Mouse (Mus musculus): ENCODE results near the gene Rnf121. TPM values are rescaled to one million over a fixed set of nuclear protein-coding genes. Genes with fewer than 3 reads are reported as not detected.
A peak's percentile ranks its signal among the peaks of the same experiment; 100 is the strongest.

Gene Rnf121
- polyA plus RNA-seq, 1 experiment from 2014 or later = 30.3 TPM

DNA sequence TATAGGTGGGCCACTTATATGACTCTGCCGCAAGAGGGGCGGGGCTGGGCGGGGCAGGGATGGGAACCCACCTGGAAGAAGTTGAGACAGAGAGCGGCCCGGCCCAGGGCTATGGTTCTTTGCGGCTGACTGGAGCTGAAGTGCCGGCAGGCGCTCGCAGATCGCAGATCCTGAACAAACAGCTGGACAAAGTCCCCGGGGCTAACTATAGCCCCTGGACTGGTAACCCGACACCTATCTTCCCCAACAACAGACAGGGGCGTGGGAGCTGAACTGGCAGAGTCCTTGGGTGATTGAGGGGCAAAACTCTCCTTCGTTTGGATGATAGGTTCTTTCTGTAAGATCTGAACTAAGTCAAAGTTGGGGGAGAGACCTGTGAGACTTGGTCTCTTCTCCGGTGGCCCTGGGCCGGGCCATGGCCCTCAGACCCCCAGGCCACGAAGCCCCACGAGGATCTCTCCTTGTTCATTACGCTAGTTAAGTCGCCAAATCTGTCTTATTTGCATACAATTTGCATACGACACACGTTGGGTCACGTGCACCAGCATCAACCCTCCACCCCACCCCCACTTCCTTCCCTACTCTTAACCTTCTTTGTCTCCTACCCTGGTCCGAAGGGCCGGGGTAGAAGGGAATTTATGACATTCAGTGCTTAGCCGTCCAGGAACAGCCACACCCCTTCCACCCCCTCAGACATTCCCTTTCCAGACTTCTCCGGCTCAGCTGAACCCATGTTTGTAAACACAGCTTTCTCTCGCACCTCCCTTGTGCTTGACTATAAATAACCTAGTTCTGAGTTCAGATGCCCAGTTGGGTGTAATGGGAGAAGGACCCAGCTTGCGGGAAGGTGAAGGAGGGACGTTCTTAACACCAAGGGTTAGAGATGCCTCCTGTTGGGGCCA lies 34.7 kb upstream of the Rnf121 start:
- Histone ChIP-seq H3K36me3 (peaks cover 12% of the 10 kb centered on the region; the same call in 1 of the 2 replicates), H3K27ac (peak overlapping the region; percentile 82), H3K4me3 (peak overlapping the region; percentile 48), H3K4me1 (replicated peaks) (peaks cover 48% of the 10 kb centered on the region), H3K9me3 (no peaks in the 10 kb centered on the region), H3K27me3 (ENCODE audit: insufficient read depth, poor library complexity, severe bottlenecking) (peaks cover 11% of the 10 kb centered on the region)
- 4% methylated on average over 30 of the region's 30 CpGs for WGBS
- DNase-seq (ENCODE audit: low spot score) = peak; percentile 66

DNA sequence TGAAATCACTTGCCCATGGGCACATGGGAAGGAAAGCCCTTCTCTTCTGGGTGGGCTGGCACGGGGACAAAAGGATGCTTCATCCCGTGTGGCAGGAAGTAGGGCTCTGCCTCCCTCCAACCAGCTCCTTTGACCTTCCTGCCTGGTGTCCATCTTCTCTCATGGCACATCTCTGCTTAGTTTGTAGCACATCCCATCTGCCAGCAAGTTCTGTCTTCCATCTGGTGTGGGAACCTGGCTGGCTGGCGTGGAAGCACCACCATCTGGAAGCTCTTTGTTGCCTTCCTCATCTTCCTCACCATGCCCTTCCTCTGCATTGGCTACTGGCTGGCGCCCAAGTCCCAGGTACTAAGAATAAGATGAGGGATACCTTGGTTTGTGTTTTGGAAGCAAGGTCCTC lies 22.1 kb upstream of the Rnf121 start:
- Histone ChIP-seq H3K36me3 (peaks cover 80% of the 10 kb centered on the region), H3K27ac (no peak overlapping the region), H3K4me3 (no peak overlapping the region), H3K9me3 (peaks cover 3% of the 10 kb centered on the region; the same call in 1 of the 2 replicates), H3K4me1 (replicated peaks) (no peaks in the 10 kb centered on the region), H3K27me3 (ENCODE audit: insufficient read depth, poor library complexity, severe bottlenecking) (no peaks in the 10 kb centered on the region)
- no peak for DNase-seq (ENCODE audit: low spot score)
- WGBS = 93% methylated on average over 4 of the region's 4 CpGs

DNA sequence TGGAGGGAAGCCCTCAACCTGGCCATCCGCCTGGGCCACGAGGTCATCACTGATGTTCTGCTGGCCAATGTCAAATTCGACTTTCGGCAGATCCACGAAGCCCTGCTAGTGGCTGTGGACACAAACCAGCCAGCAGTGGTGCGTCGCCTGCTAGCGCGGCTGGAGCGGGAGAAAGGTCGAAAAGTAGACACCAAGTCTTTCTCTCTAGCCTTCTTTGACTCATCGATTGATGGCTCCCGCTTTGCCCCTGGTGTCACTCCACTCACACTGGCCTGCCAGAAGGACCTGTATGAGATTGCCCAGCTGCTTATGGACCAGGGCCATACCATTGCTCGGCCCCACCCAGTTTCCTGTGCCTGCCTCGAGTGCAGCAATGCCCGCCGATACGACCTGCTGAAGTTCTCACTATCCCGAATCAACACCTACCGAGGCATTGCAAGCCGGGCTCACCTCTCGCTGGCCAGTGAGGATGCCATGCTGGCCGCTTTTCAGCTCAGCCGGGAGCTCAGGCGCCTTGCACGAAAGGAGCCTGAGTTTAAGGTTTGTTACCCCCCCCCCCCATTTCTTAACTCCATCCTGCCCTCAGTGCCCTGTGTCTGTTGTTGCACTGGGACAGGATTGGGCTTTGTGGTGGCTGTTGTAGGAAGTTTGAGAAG lies 18.9 kb upstream of the Rnf121 start:
- H3K4me1 ChIP-seq (replicated peaks) = no peaks in the 10 kb centered on the region
- no peaks in the 10 kb centered on the region for H3K27me3 ChIP-seq (ENCODE audit: insufficient read depth, poor library complexity, severe bottlenecking)
- no peaks in the 10 kb centered on the region for H3K9me3 ChIP-seq
- no peak overlapping the region for H3K4me3 ChIP-seq
- no peak overlapping the region for H3K27ac ChIP-seq
- H3K36me3 ChIP-seq = peaks cover 89% of the 10 kb centered on the region
- no peak for DNase-seq (ENCODE audit: low spot score)
- 93% methylated on average over 26 of the region's 26 CpGs for WGBS

DNA sequence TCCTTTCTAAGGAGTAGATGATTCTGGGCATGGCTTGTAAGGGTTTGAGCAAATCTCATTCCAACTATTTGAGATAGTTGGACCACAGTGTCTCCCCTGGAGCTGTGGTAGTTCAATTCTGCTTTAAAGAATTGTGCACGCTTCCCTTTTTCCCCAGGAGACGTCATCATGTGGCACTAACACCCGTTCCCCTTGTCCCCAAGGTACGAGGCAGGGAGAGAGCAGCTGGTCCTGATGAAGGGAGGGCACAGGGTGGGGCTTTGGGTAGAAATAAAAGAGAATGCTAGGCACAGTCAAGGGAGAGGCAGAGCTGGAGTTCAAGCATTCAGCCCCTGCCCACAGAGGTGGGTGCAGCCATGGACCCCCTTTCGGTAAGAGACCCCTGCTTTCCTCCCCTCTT lies 17.5 kb upstream of the Rnf121 start, which contains the start of gene Trpc2:
Gene Trpc2, plus strand, starts transcription at position 301 of the 400 bp plus-strand sequence.
- Histone ChIP-seq H3K4me1 (replicated peaks) (no peaks in the 10 kb centered on the region), H3K4me3 (no peak within 1 kb of the TSS), H3K27me3 (ENCODE audit: insufficient read depth, poor library complexity, severe bottlenecking) (no peaks in the 10 kb centered on the region), H3K36me3 (peaks cover 89% of the 10 kb centered on the region), H3K27ac (no peak within 1 kb of the TSS), H3K9me3 (no peaks in the 10 kb centered on the region)
- no peak for DNase-seq (ENCODE audit: low spot score)
- 87% methylated on average over 5 of the region's 5 CpGs for WGBS

DNA sequence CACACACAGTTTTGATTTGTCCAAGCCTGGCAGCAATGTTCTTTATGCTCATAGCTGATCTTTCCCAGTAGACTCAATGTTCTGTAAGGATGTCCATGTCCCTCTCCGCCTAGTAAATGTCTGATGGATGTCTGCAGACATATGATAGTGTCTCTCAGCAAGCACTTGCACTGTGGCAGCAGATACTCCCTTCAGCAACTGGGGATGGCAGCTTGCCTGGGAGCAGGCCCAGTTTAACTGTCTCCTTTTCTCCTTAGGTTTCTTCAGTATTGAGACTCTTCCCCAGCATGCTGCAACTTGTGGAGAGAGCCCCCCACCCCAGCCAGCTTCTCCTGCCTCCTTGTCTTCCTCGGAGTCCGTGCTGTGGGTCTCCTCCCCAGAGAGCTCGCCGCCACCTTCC lies 16.5 kb upstream of the Rnf121 start:
- Histone ChIP-seq H3K4me1 (replicated peaks) (no peaks in the 10 kb centered on the region), H3K36me3 (peaks cover 92% of the 10 kb centered on the region), H3K27me3 (ENCODE audit: insufficient read depth, poor library complexity, severe bottlenecking) (no peaks in the 10 kb centered on the region), H3K27ac (no peak overlapping the region), H3K9me3 (no peaks in the 10 kb centered on the region), H3K4me3 (no peak overlapping the region)
- DNase-seq (ENCODE audit: low spot score) = no peak
- 94% methylated on average over 5 of the region's 5 CpGs for WGBS

DNA sequence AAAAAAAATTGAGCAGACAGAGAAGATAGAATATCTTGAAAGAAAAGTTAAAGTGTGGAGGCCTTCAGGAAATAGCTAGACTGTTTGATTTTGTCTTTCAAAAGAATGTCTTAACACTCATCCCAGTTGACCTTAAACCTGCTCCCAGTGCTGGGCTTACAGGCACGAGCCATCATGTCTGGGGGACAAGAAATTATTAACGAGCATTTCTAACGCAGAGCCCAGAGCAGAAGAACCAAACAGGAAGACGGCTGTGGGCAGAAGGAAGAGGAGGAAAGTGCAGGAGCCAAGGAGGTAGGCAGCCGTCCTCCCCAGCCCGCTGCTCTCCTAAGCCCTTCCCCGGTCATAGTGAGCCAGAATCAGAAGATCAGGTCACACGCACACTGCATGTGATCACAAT lies 15.0 kb upstream of the Rnf121 start:
- Histone ChIP-seq H3K4me3 (no peak overlapping the region), H3K27ac (no peak overlapping the region), H3K9me3 (no peaks in the 10 kb centered on the region), H3K36me3 (peaks cover 96% of the 10 kb centered on the region), H3K27me3 (ENCODE audit: insufficient read depth, poor library complexity, severe bottlenecking) (no peaks in the 10 kb centered on the region), H3K4me1 (replicated peaks) (no peaks in the 10 kb centered on the region)
- no peak for DNase-seq (ENCODE audit: low spot score)
- 92% methylated on average over 8 of the region's 8 CpGs for WGBS

DNA sequence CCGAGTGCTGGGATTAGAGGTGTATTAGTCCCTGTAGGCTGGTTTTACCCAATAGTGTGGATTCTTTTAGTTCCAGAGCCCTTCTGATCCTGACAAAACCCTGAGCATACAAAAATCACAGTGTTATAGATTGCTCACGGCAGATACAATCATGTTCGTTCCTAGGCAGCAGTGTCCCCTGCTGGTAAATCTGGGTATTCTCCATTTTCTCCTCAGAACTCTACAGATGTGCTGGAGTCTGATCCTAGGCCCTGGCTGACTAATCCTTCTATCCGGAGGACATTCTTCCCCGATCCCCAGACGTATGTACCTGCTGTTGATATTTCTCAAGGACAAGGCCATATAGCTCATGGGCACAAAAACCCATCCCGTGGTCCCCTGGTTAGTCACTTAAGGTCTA lies 13.2 kb upstream of the Rnf121 start:
- WGBS = 82% methylated on average over 7 of the region's 7 CpGs
- peaks cover 96% of the 10 kb centered on the region for H3K36me3 ChIP-seq

DNA sequence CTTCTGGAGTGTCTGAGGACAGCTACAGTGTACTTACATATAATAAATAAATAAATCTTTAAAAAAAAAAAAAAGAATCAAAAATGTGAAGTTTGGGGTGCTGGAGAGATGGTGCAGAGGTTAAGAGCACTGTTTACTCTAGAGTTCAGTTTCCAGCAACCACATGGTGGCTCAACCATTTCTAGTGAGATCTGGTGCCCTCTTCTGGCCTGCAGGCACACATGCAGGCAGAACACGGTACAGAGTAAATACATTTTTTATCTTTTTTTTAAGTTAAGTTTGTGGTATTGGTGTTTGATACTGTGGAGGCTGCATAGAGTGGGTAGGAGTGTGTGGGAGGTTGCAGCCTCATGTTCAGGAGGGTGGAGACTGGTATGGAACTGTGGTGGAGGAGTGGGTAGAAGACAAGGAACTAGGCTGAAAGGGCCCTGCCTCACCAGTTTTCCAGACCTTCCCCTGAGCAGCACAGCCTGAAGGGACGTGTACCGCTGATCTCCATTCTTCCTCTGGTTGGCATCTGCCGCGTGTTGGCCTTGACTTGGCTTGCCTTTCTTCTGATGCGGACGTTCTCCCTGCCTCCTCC lies 11.5 kb upstream of the Rnf121 start:
- peaks cover 96% of the 10 kb centered on the region for H3K36me3 ChIP-seq

More for the DNA sequence above, 13.2 kb upstream of the Rnf121 start:
- DNase-seq (ENCODE audit: low spot score) = no peak
- no peaks in the 10 kb centered on the region for H3K27me3 ChIP-seq (ENCODE audit: insufficient read depth, poor library complexity, severe bottlenecking)
- no peak overlapping the region for H3K4me3 ChIP-seq
- H3K9me3 ChIP-seq = no peaks in the 10 kb centered on the region
- H3K27ac ChIP-seq = no peak overlapping the region
- no peaks in the 10 kb centered on the region for H3K4me1 ChIP-seq (replicated peaks)

DNA sequence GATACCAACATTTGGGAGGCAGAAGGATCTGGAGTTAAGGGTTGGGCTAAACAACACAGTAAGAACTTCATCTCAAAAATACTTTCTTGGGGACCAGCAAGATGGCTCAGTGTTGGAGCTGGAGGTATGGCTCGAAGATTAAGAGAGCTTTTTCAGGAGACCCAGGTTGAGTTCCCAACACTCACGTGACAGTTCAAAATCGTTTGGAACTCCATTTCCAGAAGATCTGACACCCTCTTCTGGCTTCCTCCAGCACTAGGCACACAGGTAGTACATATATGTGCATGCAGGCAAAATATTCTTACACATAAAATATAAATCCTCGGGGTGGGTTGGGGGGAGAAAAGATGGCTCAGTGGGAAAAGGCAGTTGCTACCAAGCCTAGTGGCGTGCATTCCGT lies 1.1 kb upstream of the Rnf121 start:
- H3K9me3 ChIP-seq = no peaks in the 10 kb centered on the region
- no peak for DNase-seq (ENCODE audit: low spot score)
- peak overlapping the region; percentile 90; the same call in 1 of the 2 replicates for H3K27ac ChIP-seq
- WGBS = 88% methylated on average over 6 of the region's 6 CpGs
- peak overlapping the region; percentile 70 for H3K4me3 ChIP-seq
- peaks cover 44% of the 10 kb centered on the region for H3K36me3 ChIP-seq
- peaks cover 18% of the 10 kb centered on the region for H3K4me1 ChIP-seq (replicated peaks)
- no peaks in the 10 kb centered on the region for H3K27me3 ChIP-seq (ENCODE audit: insufficient read depth, poor library complexity, severe bottlenecking)

More for the DNA sequence above, 11.5 kb upstream of the Rnf121 start:
- 88% methylated on average over 7 of the region's 7 CpGs for WGBS
- Histone ChIP-seq H3K4me3 (no peak overlapping the region), H3K27me3 (ENCODE audit: insufficient read depth, poor library complexity, severe bottlenecking) (no peaks in the 10 kb centered on the region), H3K9me3 (no peaks in the 10 kb centered on the region), H3K27ac (no peak overlapping the region), H3K4me1 (replicated peaks) (no peaks in the 10 kb centered on the region)
- no peak for DNase-seq (ENCODE audit: low spot score)

DNA sequence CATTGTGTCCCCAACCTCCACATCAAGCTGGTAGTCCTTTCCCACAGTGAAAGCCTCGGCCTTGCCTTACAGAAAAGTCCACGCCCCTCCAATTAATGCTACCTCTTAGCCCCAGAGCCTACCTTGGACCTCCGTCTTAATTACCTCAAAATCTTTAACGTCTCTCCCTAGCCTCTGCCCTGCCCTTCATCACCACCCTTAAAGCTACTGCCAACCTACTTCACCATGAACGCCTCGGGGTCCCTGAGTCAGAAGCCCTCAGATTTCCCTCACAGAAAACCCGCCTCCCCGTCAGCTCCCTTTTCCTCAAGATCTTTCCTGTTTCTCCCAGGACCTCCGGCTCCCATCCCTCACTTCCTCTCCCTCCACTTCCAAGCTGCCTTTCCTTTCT lies 619 bp downstream of the Rnf121 start:
- no peak for DNase-seq (ENCODE audit: low spot score)
- Histone ChIP-seq H3K36me3 (peaks cover 41% of the 10 kb centered on the region), H3K27me3 (ENCODE audit: insufficient read depth, poor library complexity, severe bottlenecking) (no peaks in the 10 kb centered on the region), H3K9me3 (no peaks in the 10 kb centered on the region), H3K4me3 (peak overlapping the region; percentile 70), H3K27ac (peak overlapping the region; percentile 90), H3K4me1 (replicated peaks) (peaks cover 18% of the 10 kb centered on the region)
- WGBS = under 1% methylated on average over 9 of the region's 9 CpGs

DNA sequence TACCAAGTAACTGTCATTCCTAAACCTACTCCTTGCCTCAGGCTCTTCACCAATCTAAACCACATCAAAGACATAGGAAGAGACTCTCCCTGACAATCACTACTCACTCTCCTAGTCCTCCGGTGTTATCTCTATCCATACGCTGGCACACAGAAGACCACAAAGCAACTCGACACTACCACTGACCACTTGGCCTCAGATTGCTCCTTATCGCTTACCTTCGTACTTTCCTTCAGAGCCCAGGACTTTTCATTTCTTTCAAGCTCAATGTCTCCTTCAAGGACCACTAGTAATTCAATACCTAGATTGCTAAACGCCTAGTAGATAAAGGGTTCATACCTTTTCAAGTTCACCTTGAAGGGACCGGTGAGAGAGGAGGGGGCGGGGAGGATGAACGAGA lies 1.4 kb downstream of the Rnf121 start:
- Histone ChIP-seq H3K27ac (no peak overlapping the region), H3K27me3 (ENCODE audit: insufficient read depth, poor library complexity, severe bottlenecking) (no peaks in the 10 kb centered on the region), H3K9me3 (no peaks in the 10 kb centered on the region), H3K4me1 (replicated peaks) (peaks cover 18% of the 10 kb centered on the region), H3K36me3 (peaks cover 44% of the 10 kb centered on the region), H3K4me3 (peak overlapping the region; percentile 70)
- no peak for DNase-seq (ENCODE audit: low spot score)
- 90% methylated on average over 9 of the region's 9 CpGs for WGBS

DNA sequence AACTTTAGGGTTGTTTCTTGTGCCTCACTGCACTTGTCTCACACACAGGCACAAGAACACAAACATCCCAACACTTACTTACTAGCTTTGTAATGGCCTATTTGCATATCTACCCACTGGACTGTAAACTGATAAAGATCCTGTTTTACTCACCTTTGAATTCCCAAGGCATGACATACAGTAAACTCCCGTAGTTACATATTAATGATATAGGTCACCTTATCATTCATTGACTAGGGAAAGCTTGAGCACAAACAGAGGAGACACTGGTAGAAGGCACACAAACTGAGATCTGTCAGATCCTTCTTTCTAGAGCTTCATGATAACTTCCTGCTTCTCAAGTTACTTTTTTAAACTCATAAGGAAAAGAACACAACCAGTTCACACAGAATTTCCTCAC lies 3.1 kb downstream of the Rnf121 start:
- Histone ChIP-seq H3K27me3 (ENCODE audit: insufficient read depth, poor library complexity, severe bottlenecking) (no peaks in the 10 kb centered on the region), H3K27ac (no peak overlapping the region), H3K4me1 (replicated peaks) (peaks cover 18% of the 10 kb centered on the region), H3K4me3 (no peak overlapping the region), H3K9me3 (no peaks in the 10 kb centered on the region), H3K36me3 (peaks cover 46% of the 10 kb centered on the region)
- 94% methylated on average over 1 of the region's 1 CpGs for WGBS
- no peak for DNase-seq (ENCODE audit: low spot score)

DNA sequence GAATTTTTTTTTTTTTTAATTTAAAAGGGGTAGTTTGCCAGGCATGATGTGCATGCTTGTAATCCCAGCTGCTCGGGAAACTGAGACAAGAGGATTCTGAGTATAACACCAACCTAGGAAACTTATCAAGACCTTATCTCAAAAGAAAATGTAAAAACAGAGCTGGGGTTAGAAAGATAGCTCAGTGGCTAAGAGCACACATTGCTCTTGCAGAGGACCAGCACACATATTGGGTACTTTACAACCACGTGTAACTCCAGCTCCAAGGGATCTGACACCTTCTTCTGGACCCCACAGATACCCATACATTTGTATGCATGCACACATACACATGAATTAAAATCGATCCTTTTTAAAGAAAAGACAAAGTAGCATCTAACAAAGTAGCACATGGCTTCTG lies 3.9 kb downstream of the Rnf121 start:
- Histone ChIP-seq H3K27me3 (ENCODE audit: insufficient read depth, poor library complexity, severe bottlenecking) (no peaks in the 10 kb centered on the region), H3K36me3 (peaks cover 53% of the 10 kb centered on the region), H3K4me3 (no peak overlapping the region), H3K4me1 (replicated peaks) (peaks cover 15% of the 10 kb centered on the region), H3K9me3 (no peaks in the 10 kb centered on the region), H3K27ac (no peak overlapping the region)
- DNase-seq (ENCODE audit: low spot score) = no peak
- WGBS = 88% methylated on average over 3 of the region's 3 CpGs
